Mouse (Mus musculus) spleen, adult 2 months (tissue): Measurements from ENCODE around the gene Mtch1. TPM values are rescaled to one million over a fixed set of nuclear protein-coding genes. Genes with fewer than 3 reads are reported as not detected.

Experiments
- DNase-seq, 2 experiments: peaks; one replicate each; pipeline versions ENCODE4 v3.0.0 to v3.0.0-alpha.2; 2012 to 2021; ENCODE audit warnings: low spot score in 2 of 2, low read depth in 1 of 2
- H3K27ac ChIP-seq: fragments of 200-500 bp; 2 replicates; pipeline ENCODE4 v1.5.1; 2012; ENCODE audit warnings: low read length, inconsistent platforms; ENCODE audit not compliant: insufficient read depth
- H3K27me3 ChIP-seq: fragments of 200-500 bp; 2 replicates; pipeline ENCODE4 v1.6.1; 2012; ENCODE audit warnings: mild to moderate bottlenecking, moderate library complexity, low read length, inconsistent platforms; ENCODE audit not compliant: control insufficient read depth, insufficient read depth
- H3K36me3 ChIP-seq: fragments of 200-500 bp; 2 replicates; pipeline ENCODE4 v1.6.1; 2012; ENCODE audit warnings: mild to moderate bottlenecking, low read length, inconsistent platforms; ENCODE audit not compliant: control insufficient read depth, insufficient read depth
- H3K4me1 ChIP-seq: fragments of 200-500 bp; 2 replicates; pipeline ENCODE4 v1.6.1; 2011; ENCODE audit warnings: inconsistent platforms; ENCODE audit not compliant: control insufficient read depth, insufficient read depth, insufficient read length
- H3K4me3 ChIP-seq: fragments of 200-500 bp; 2 replicates; pipeline ENCODE4 v1.5.1; 2011; ENCODE audit warnings: mild to moderate bottlenecking, inconsistent platforms; ENCODE audit not compliant: insufficient read depth, insufficient read length; ENCODE audit errors: extremely low read depth
- CTCF ChIP-seq: fragments of 200-500 bp; IDR thresholded peaks from 2 replicates; pipeline ENCODE4 v1.5.1; 2011; ENCODE audit warnings: mild to moderate bottlenecking, inconsistent platforms; ENCODE audit not compliant: insufficient read depth, insufficient read length, insufficient replicate concordance; ENCODE audit errors: extremely low read depth
- POLR2A ChIP-seq: fragments of 200-500 bp; IDR thresholded peaks from 2 replicates; pipeline ENCODE4 v1.6.1; 2011; ENCODE audit warnings: low read depth, low read length, inconsistent platforms
- WGBS: fragments of 180-500 bp; shearing (Covaris S2); methylation state at CpG from one replicate; pipeline ENCODE4 v1.1.7; 2018; 5-methylcytosine and 5-hydroxymethylcytosine counted together
- polyA plus RNA-seq: library from polyadenylated mRNA; depleted of rRNA; stranded (reverse); fragments of >200 nt; gene quantifications from 2 replicates; pipeline ENCODE4 v1.2.3, GENCODE M21; 2012

Mtch1 gene
- polyA plus RNA-seq, 1 experiment, result 145 TPM

DNA sequence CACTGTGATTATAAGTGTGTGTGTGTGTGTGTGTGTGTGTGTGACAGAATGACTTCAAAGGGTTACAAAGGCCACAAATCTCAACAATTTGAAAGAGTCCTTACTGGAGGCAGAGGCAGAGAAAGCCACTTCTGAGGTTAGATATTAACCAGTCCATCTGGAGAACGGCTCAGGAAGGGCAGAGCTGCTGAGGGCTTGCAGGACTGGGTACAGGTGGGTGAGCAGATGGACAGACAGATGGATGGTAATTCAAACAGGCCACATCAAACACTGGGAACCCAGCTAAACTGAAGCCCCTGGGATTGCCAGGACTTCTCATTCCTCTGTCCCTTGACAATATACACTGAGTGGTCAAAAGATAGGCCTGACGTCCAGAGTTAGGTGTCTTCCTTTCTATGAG lies 1.3 kb upstream of the Mtch1 start:
- TF ChIP-seq CTCF, result no peak
- TF ChIP-seq POLR2A, result no peak
- H3K27ac ChIP-seq, result no peak overlapping the region
- H3K4me1 ChIP-seq, result peaks cover 10% of the 10 kb centered on the region; the same call in 1 of the 2 replicates
- 78% methylated on average over 2 of the region's 2 CpGs for WGBS
- no peaks in the 10 kb centered on the region for H3K36me3 ChIP-seq
- no peak for DNase-seq
- no peak overlapping the region for H3K4me3 ChIP-seq
- no peaks in the 10 kb centered on the region for H3K27me3 ChIP-seq

DNA sequence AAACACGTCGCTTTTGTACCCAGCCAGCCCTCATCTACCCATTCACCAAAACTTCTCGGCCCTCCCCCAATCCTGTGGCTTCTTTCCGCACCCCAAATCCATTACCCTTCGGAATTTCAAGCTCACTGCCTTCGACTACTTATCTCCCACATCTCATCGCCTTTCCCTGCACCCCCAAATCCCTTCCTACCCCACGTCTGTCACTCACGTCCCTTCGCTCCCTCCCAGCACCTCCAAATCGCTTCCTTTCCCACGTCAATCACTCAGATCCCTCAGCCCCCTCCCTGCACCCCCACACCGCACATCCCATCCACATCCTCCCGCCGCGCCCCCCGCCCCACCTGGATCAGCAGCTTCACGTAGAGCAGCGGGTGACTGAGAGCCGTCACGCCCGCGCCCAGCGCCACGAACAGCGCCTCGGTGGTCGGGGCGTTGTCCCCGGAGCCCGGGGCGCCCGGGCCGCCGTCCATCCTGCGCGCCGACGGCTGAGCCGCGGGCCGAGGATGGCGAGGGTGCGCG lies 549 bp downstream of the Mtch1 start:
- Histone ChIP-seq H3K27me3 (no peaks in the 10 kb centered on the region), H3K36me3 (peaks cover 1% of the 10 kb centered on the region), H3K27ac (peak overlapping the region; percentile 9; the same call in 1 of the 2 replicates), H3K4me3 (peak overlapping the region; percentile 68), H3K4me1 (peaks cover 10% of the 10 kb centered on the region; the same call in 1 of the 2 replicates)
- no peak for TF ChIP-seq POLR2A
- TF ChIP-seq CTCF, result no peak
- WGBS, result under 1% methylated on average over 45 of the region's 45 CpGs
- no peak for DNase-seq

DNA sequence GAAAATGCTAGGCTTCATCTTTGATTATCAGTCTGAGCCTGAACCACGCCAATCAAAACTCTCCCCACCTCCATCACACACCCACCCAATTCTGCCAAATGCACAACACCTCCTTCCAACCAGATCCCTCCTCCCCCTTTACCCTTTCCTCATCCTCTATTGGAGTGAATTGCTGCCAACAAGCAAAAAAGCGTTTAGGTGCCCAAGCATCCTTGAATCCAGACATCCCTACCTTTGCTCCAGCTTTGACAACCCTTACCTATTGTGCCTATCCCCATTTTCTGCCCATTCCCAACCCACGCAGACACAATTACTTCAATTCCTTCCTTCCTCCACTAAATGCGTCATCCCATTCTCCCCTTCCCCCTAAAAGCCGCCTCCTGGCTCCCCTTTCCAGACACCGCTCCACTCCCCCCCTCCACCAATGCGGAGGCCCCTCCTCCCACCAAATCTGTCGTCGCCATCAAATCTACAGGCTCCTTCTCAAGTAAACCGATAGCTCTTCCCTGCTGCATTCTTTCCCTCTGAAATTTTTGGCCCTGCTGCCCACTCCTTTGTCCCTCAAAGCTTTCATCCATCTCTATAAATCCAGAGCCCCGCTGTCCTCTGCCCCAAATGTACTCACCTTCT lies 1.1 kb downstream of the Mtch1 start:
- H3K4me1 ChIP-seq, result peaks cover 14% of the 10 kb centered on the region; the same call in 1 of the 2 replicates
- H3K4me3 ChIP-seq, result peak overlapping the region; percentile 68
- DNase-seq, result no peak
- 0 out of 2 replicates have a peak overlapping the region, but pooled peaks have one; percentile 9 for H3K27ac ChIP-seq
- 9% methylated on average over 11 of the region's 11 CpGs for WGBS
- peaks cover 1% of the 10 kb centered on the region for H3K36me3 ChIP-seq
- H3K27me3 ChIP-seq, result no peaks in the 10 kb centered on the region
- TF ChIP-seq POLR2A, result no peak
- TF ChIP-seq CTCF, result no peak

DNA sequence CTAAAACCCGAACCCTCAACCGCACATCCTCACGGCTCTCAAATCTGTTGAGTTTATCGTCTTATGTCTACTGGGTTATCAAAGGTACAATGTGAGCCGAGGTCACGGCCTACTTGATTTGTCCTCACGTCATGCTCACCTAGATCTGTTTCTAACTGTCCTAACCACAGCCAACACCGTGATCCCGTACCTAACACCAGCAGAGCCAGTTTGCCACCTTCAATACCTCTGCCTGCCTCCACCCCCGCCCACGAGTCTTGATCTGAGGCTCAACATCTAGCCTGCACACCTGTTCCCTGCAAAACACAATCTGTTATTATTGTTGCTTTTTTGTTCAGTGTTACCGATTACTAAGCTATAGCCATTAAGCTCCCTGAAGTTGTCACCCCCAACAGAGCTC lies 2.5 kb downstream of the Mtch1 start:
- Histone ChIP-seq H3K4me3 (no peak overlapping the region), H3K27me3 (no peaks in the 10 kb centered on the region), H3K4me1 (peaks cover 17% of the 10 kb centered on the region; the same call in 1 of the 2 replicates), H3K27ac (no peak overlapping the region), H3K36me3 (peaks cover 1% of the 10 kb centered on the region)
- TF ChIP-seq CTCF (no peak), POLR2A (no peak)
- DNase-seq, result no peak
- 89% methylated on average over 12 of the region's 12 CpGs for WGBS

DNA sequence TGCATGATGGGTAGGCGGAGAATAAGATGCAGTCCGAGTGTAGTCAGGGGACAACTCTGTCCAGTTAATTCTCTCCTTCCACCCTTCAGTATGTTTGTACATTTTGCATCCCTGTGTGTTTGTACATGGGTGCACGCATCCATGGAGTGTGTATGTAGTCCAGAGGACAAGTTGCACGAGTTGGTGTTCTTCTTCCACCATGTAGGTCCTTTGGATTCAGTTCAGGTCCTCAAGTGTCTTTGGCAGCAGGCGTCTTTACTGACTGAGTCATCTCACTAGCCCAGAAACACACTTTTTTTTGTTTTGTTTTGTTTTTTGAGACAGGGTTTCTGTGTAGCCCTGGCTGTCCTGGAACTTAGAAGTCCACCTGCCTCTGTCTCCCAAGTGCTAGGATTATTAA lies 4.5 kb downstream of the Mtch1 start:
- DNase-seq, result no peak
- Histone ChIP-seq H3K36me3 (peaks cover 5% of the 10 kb centered on the region), H3K27me3 (no peaks in the 10 kb centered on the region), H3K27ac (no peak overlapping the region), H3K4me1 (peaks cover 27% of the 10 kb centered on the region; the same call in 1 of the 2 replicates), H3K4me3 (no peak overlapping the region)
- TF ChIP-seq POLR2A (no peak), CTCF (no peak)
- 88% methylated on average over 5 of the region's 5 CpGs for WGBS

- Histone ChIP-seq H3K27ac (no peak overlapping the region; the same call in 1 of the 2 replicates), H3K4me3 (no peak overlapping the region)
- 75% methylated on average over 13 of the region's 13 CpGs for WGBS
These were observed 5.5 kb downstream of the Mtch1 start for GRCm38 (mm10) chr17:29342010-29342910.

More at GRCm38 (mm10) chr17:29342010-29342910, 5.5 kb downstream of the Mtch1 start:
- peaks cover 11% of the 10 kb centered on the region for H3K36me3 ChIP-seq
- peaks cover 24% of the 10 kb centered on the region; the same call in 1 of the 2 replicates for H3K4me1 ChIP-seq
- TF ChIP-seq POLR2A (no peak), CTCF (no peak)
- DNase-seq, result no peak
- no peaks in the 10 kb centered on the region for H3K27me3 ChIP-seq
